Mouse (Mus musculus): ENCODE data around the gene Styk1. TPM values are rescaled to one million over a fixed set of nuclear protein-coding genes. Genes with fewer than 3 reads are reported as not detected.

Gene Styk1
- total and polyA plus RNA-seq, 3 experiments = 0.23 to 0.27 TPM; not detected in 1

GRCm38 (mm10) chr6:131382984-131383337 is 29.6 kb upstream of the Styk1 start:
- no peak overlapping the region; the same call in 1 of the 2 replicates for H3K4me3 ChIP-seq (ENCODE audit: low read depth, low read length)
- no peak for DNase-seq (ENCODE audit: low spot score)
- H3K36me3 ChIP-seq (replicated peaks) = peaks cover 73% of the 10 kb centered on the region
- peaks cover 58% of the 10 kb centered on the region for H3K4me1 ChIP-seq (ENCODE audit: insufficient read depth, low read depth, low read length)
- ATAC-seq (ENCODE audit: extremely low read depth, insufficient number of reproducible peaks, low FRiP score, poor library complexity, severe bottlenecking) = no peak
- TF ChIP-seq POLR2AphosphoS5 (IDR thresholded peaks at IDR 0.05; ENCODE audit: insufficient replicate concordance, low read depth, low read length) = no peak
- TF ChIP-seq TAL1 (conservative IDR thresholded peaks at IDR 0.05; ENCODE audit: low read depth, low read length) = no peak
- no peak for TF ChIP-seq GATA2 (IDR thresholded peaks at IDR 0.05; ENCODE audit: borderline replicate concordance, low read depth, low read length)
- no peak for TF ChIP-seq GATA1 (IDR thresholded peaks at IDR 0.05; ENCODE audit: borderline replicate concordance, low read length)
- no peaks in the 10 kb centered on the region for H3K27me3 ChIP-seq (ENCODE audit: insufficient read depth, low read length)
- no peaks in the 10 kb centered on the region for H3K9me3 ChIP-seq (replicated peaks)

GRCm38 (mm10) chr6:131382232-131382983 is 29.0 kb upstream of the Styk1 start:
- ATAC-seq (ENCODE audit: extremely low read depth, insufficient number of reproducible peaks, low FRiP score, poor library complexity, severe bottlenecking) (no peak), DNase-seq (ENCODE audit: low spot score) (no peak)
- no peak for TF ChIP-seq GATA1 (IDR thresholded peaks at IDR 0.05; ENCODE audit: borderline replicate concordance, low read length)
- no peak for TF ChIP-seq TAL1 (conservative IDR thresholded peaks at IDR 0.05; ENCODE audit: low read depth, low read length)
- TF ChIP-seq POLR2AphosphoS5 (IDR thresholded peaks at IDR 0.05; ENCODE audit: insufficient replicate concordance, low read depth, low read length) = no peak
- no peak for TF ChIP-seq GATA2 (IDR thresholded peaks at IDR 0.05; ENCODE audit: borderline replicate concordance, low read depth, low read length)
- no peak for TF ChIP-seq CTCF (IDR thresholded peaks at IDR 0.05; ENCODE audit: low read depth, low read length)
- no peaks in the 10 kb centered on the region for H3K9me3 ChIP-seq (replicated peaks)
- H3K27me3 ChIP-seq (ENCODE audit: insufficient read depth, low read length) = no peaks in the 10 kb centered on the region
- peak overlapping the region; percentile 49; the same call in 1 of the 2 replicates for H3K4me3 ChIP-seq (ENCODE audit: low read depth, low read length)
- peaks cover 60% of the 10 kb centered on the region for H3K4me1 ChIP-seq (ENCODE audit: insufficient read depth, low read depth, low read length)
- peaks cover 78% of the 10 kb centered on the region for H3K36me3 ChIP-seq (replicated peaks)

GRCm38 (mm10) chr6:131378858-131379428 is 25.5 kb upstream of the Styk1 start:
- Histone ChIP-seq H3K9me3 (replicated peaks) (no peaks in the 10 kb centered on the region), H3K4me1 (ENCODE audit: insufficient read depth, low read depth, low read length) (peaks cover 65% of the 10 kb centered on the region), H3K4me3 (ENCODE audit: low read depth, low read length) (no peak overlapping the region), H3K36me3 (replicated peaks) (peaks cover 98% of the 10 kb centered on the region), H3K27me3 (ENCODE audit: insufficient read depth, low read length) (no peaks in the 10 kb centered on the region)
- DNase-seq (ENCODE audit: low spot score) (no peak), ATAC-seq (ENCODE audit: extremely low read depth, insufficient number of reproducible peaks, low FRiP score, poor library complexity, severe bottlenecking) (no peak)
- TF ChIP-seq TAL1 (conservative IDR thresholded peaks at IDR 0.05; ENCODE audit: low read depth, low read length) = no peak
- TF ChIP-seq GATA1 (IDR thresholded peaks at IDR 0.05; ENCODE audit: borderline replicate concordance, low read length) = no peak
- TF ChIP-seq CTCF (IDR thresholded peaks at IDR 0.05; ENCODE audit: low read depth, low read length) = no peak
- no peak for TF ChIP-seq POLR2AphosphoS5 (IDR thresholded peaks at IDR 0.05; ENCODE audit: insufficient replicate concordance, low read depth, low read length)
- no peak for TF ChIP-seq GATA2 (IDR thresholded peaks at IDR 0.05; ENCODE audit: borderline replicate concordance, low read depth, low read length)

GRCm38 (mm10) chr6:131377378-131377777 is 24.0 kb upstream of the Styk1 start:
- ATAC-seq (ENCODE audit: extremely low read depth, insufficient number of reproducible peaks, low FRiP score, poor library complexity, severe bottlenecking) (no peak), DNase-seq (ENCODE audit: low spot score) (no peak)
- Histone ChIP-seq H3K4me3 (ENCODE audit: low read depth, low read length) (no peak overlapping the region), H3K9me3 (replicated peaks) (no peaks in the 10 kb centered on the region), H3K27me3 (ENCODE audit: insufficient read depth, low read length) (no peaks in the 10 kb centered on the region), H3K36me3 (replicated peaks) (peaks cover 98% of the 10 kb centered on the region), H3K4me1 (ENCODE audit: insufficient read depth, low read depth, low read length) (peaks cover 62% of the 10 kb centered on the region)
- no peak for TF ChIP-seq POLR2AphosphoS5 (IDR thresholded peaks at IDR 0.05; ENCODE audit: insufficient replicate concordance, low read depth, low read length)

GRCm38 (mm10) chr6:131374594-131375340 is 21.4 kb upstream of the Styk1 start:
- Histone ChIP-seq H3K27me3 (ENCODE audit: insufficient read depth, low read length) (no peaks in the 10 kb centered on the region), H3K36me3 (replicated peaks) (peaks cover 98% of the 10 kb centered on the region), H3K4me3 (ENCODE audit: low read depth, low read length) (no peak overlapping the region), H3K4me1 (ENCODE audit: insufficient read depth, low read depth, low read length) (peaks cover 65% of the 10 kb centered on the region), H3K9me3 (replicated peaks) (no peaks in the 10 kb centered on the region)
- ATAC-seq (ENCODE audit: extremely low read depth, insufficient number of reproducible peaks, low FRiP score, poor library complexity, severe bottlenecking) (no peak), DNase-seq (ENCODE audit: low spot score) (no peak)
- TF ChIP-seq CTCF (IDR thresholded peaks at IDR 0.05; ENCODE audit: low read depth, low read length) = no peak

GRCm38 (mm10) chr6:131373160-131373559 is 19.8 kb upstream of the Styk1 start:
- peaks cover 70% of the 10 kb centered on the region for H3K4me1 ChIP-seq (ENCODE audit: insufficient read depth, low read depth, low read length)
- no peaks in the 10 kb centered on the region for H3K27me3 ChIP-seq (ENCODE audit: insufficient read depth, low read length)
- TF ChIP-seq GATA2 (IDR thresholded peaks at IDR 0.05; ENCODE audit: borderline replicate concordance, low read depth, low read length) = no peak
- TF ChIP-seq TAL1 (conservative IDR thresholded peaks at IDR 0.05; ENCODE audit: low read depth, low read length) = no peak
- no peak overlapping the region for H3K4me3 ChIP-seq (ENCODE audit: low read depth, low read length)
- no peaks in the 10 kb centered on the region for H3K9me3 ChIP-seq (replicated peaks)
- peaks cover 98% of the 10 kb centered on the region for H3K36me3 ChIP-seq (replicated peaks)
- no peak for ATAC-seq (ENCODE audit: extremely low read depth, insufficient number of reproducible peaks, low FRiP score, poor library complexity, severe bottlenecking)
- no peak for DNase-seq (ENCODE audit: low spot score)

All from G1E (cell line).